Mouse (Mus musculus) liver, adult 2 months (tissue): ENCODE measurements at regions not wholly inside any gene's neighbourhood (a gene's known extent, or its start where the extent isn't known, plus 50 kb on each side); places are given as distances from the start of the nearest gene placed in this dataset.
"Not testable (repeated sequence)": the region's sequence is repeated elsewhere in the genome, so short reads cannot be mapped to it uniquely, and the experiment has no call there.

Source experiments
- CTCF ChIP-seq: fragments of 200-500 bp; IDR thresholded peaks from 2 replicates; pipeline ENCODE4 v1.5.1; 2011; ENCODE audit warnings: low read depth, low read length, control low read depth
- POLR2A ChIP-seq: fragments of 200-500 bp; IDR thresholded peaks from 2 replicates; pipeline ENCODE4 v1.6.1; 2011; ENCODE audit warnings: low read length, control low read depth; ENCODE audit not compliant: insufficient read depth; ENCODE audit errors: extremely low read depth

DNA sequence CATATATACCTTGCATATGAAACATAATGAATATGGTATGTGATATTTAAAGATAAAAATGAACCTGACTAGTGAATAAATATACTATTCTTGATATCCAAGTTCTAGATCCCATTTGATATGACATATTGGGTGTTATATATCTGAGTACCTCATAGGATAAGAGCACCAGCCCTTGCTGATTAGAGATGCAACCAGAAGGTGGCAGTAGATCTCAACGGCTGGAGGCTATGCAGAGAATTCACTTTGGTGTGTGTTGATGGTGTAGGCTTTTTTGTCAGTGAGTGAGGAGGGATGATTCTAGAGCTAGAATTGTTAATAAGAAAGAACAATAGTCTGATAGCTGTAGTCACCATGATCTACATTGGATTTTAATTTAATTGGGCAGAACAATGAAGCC is 418.3 kb upstream of the Olfr1507 start:
- TF ChIP-seq POLR2A, CTCF: not testable (repeated sequence)
